Mouse (Mus musculus): ENCODE results near the gene Upf3a. TPM values are rescaled to one million over a fixed set of nuclear protein-coding genes. Genes with fewer than 3 reads are reported as not detected.
A peak's percentile ranks its signal among the peaks of the same experiment; 100 is the strongest.

The Upf3a gene
- total and polyA plus RNA-seq, 3 experiments = 29.3 to 39.8 TPM; not detected in 1

- Histone ChIP-seq H3K9me3 (replicated peaks; ENCODE audit: insufficient read depth, low read length) (no peaks in the 10 kb centered on the region), H3K4me3 (ENCODE audit: control insufficient read depth in 1 of 2, insufficient read depth in 1 of 2, low read depth in 2 of 2, low read length in 2 of 2) (no peak overlapping the region), H3K27me3 (ENCODE audit: control insufficient read depth in 1 of 2, insufficient read depth in 2 of 2, low read length in 2 of 2) (no peaks in the 10 kb centered on the region; a peak in 1 of 4 replicates), H3K4me1 (ENCODE audit: control insufficient read depth in 1 of 2, insufficient read depth in 2 of 2, low read length in 2 of 2) (no peaks in the 10 kb centered on the region), H3K79me2 (ENCODE audit: control insufficient read depth, insufficient read depth, low read length, poor library complexity) (no peaks in the 10 kb centered on the region), H3K36me3 (ENCODE audit: control insufficient read depth in 1 of 2, insufficient read depth in 2 of 2, low read length in 2 of 2) (no peaks in the 10 kb centered on the region), H3K27ac (ENCODE audit: control insufficient read depth, low read depth, low read length) (no peak overlapping the region), H3K9ac (ENCODE audit: control insufficient read depth, low read depth, low read length, poor library complexity, severe bottlenecking) (no peak overlapping the region)
- no peak for DNase-seq (ENCODE audit: low read depth, low spot score)
- TF ChIP-seq ZC3H11A (IDR thresholded peaks at IDR 0.05; ENCODE audit: low read depth, low read length) (no peak), HCFC1 (IDR thresholded peaks at IDR 0.05; ENCODE audit: low read depth, low read length) (no peak), USF1 (IDR thresholded peaks at IDR 0.05; ENCODE audit: low read depth, low read length) (no peak), TAL1 (IDR thresholded peaks at IDR 0.05; ENCODE audit: low read length) (no peak), NELFE (IDR thresholded peaks at IDR 0.05; ENCODE audit: low read depth, low read length) (no peak)
Observed at GRCm38 (mm10) chr8:13747626-13748025, 37.8 kb upstream of the Upf3a start.

GRCm38 (mm10) chr8:13753680-13754079 is 31.7 kb upstream of the Upf3a start:
- Histone ChIP-seq H3K9me3 (replicated peaks; ENCODE audit: insufficient read depth, low read length) (no peaks in the 10 kb centered on the region), H3K4me1 (ENCODE audit: control insufficient read depth in 1 of 2, insufficient read depth in 2 of 2, low read length in 2 of 2) (peaks cover 0 to 3% of the 10 kb centered on the region in 2 experiments; a peak in 1 of 4 replicates), H3K9ac (ENCODE audit: control insufficient read depth, low read depth, low read length, poor library complexity, severe bottlenecking) (no peak overlapping the region), H3K27ac (ENCODE audit: control insufficient read depth, low read depth, low read length) (no peak overlapping the region), H3K79me2 (ENCODE audit: control insufficient read depth, insufficient read depth, low read length, poor library complexity) (peaks cover 12% of the 10 kb centered on the region), H3K36me3 (ENCODE audit: control insufficient read depth in 1 of 2, insufficient read depth in 2 of 2, low read length in 2 of 2) (peaks cover 0 to 2% of the 10 kb centered on the region in 2 experiments; a peak in 2 of 4 replicates), H3K27me3 (ENCODE audit: control insufficient read depth in 1 of 2, insufficient read depth in 2 of 2, low read length in 2 of 2) (no peaks in the 10 kb centered on the region; a peak in 1 of 4 replicates), H3K4me3 (ENCODE audit: control insufficient read depth in 1 of 2, insufficient read depth in 1 of 2, low read depth in 2 of 2, low read length in 2 of 2) (no peak overlapping the region)
- DNase-seq (ENCODE audit: low read depth, low spot score) = peak; percentile 88
- no peak for TF ChIP-seq ELF1 (IDR thresholded peaks at IDR 0.05; ENCODE audit: low read depth, low read length)
- TF ChIP-seq JUND (IDR thresholded peaks at IDR 0.05; ENCODE audit: low read depth, low read length) = no peak
- TF ChIP-seq RAD21 (IDR thresholded peaks at IDR 0.05; ENCODE audit: low read depth, low read length) = peak; percentile 95
- peak; percentile 81 to 96 (median 83) for TF ChIP-seq CTCF (IDR thresholded peaks at IDR 0.05 in 2 of 3, conservative IDR thresholded peaks at IDR 0.05 in 1 of 3; ENCODE audit: control insufficient read depth in 1 of 3, insufficient read depth in 1 of 3, low read depth in 2 of 3, low read length in 3 of 3, poor library complexity in 1 of 3, severe bottlenecking in 1 of 3)
- peak; percentile 52; the same call in 1 of the 2 replicates for TF ChIP-seq SIN3A (IDR thresholded peaks at IDR 0.05; ENCODE audit: low read length)
- no peak for TF ChIP-seq E2F4 (IDR thresholded peaks at IDR 0.05; ENCODE audit: borderline replicate concordance, low read depth, low read length)
- no peak for TF ChIP-seq MEF2A (IDR thresholded peaks at IDR 0.05; ENCODE audit: extremely low read depth, insufficient replicate concordance, low read depth, low read length, poor library complexity, severe bottlenecking)
- TF ChIP-seq ZC3H11A (IDR thresholded peaks at IDR 0.05; ENCODE audit: low read depth, low read length) = peak; percentile 91
- peak; percentile 79; the same call in 1 of the 2 replicates for TF ChIP-seq MYC (IDR thresholded peaks at IDR 0.05; ENCODE audit: low read depth, low read length)
- TF ChIP-seq SMC3 (IDR thresholded peaks at IDR 0.05; ENCODE audit: low read depth, low read length) = peak; percentile 92
- TF ChIP-seq POLR2A (IDR thresholded peaks at IDR 0.05; ENCODE audit: control insufficient read depth in 1 of 2, insufficient read depth in 1 of 2, low read depth in 1 of 2, low read length in 2 of 2, poor library complexity in 1 of 2) = no peak
- 0 out of 2 replicates have a peak, but pooled peaks have one; percentile 50 for TF ChIP-seq MAX (IDR thresholded peaks at IDR 0.05; ENCODE audit: low read length)

All from MEL (cell line).